Mouse (Mus musculus) left cerebral cortex, postnatal 36 days (tissue): Measurements from ENCODE around the gene Hs6st1. TPM values are rescaled to one million over a fixed set of nuclear protein-coding genes. Genes with fewer than 3 reads are reported as not detected.

Experiments used
- DNase-seq, 2 experiments: peaks; one replicate each; pipeline ENCODE4 v3.0.0; 2021 to 2022; ENCODE audit warnings: low spot score in 2 of 2, mixed read lengths in 1 of 2
- intact Hi-C: fragments of 180-260 bp; cut with DNase I; formaldehyde crosslinking; loops from one replicate; pipeline ENCODE4 v1.15.1; 2025
- total RNA-seq, 2 experiments: library from RNA; stranded (reverse); gene quantifications; 2 replicates each; pipeline ENCODE4 v1.2.3; 2021

Hs6st1 gene
- total RNA-seq, 2 experiments from 2014 or later, result 56.1 to 58.6 TPM

DNA sequence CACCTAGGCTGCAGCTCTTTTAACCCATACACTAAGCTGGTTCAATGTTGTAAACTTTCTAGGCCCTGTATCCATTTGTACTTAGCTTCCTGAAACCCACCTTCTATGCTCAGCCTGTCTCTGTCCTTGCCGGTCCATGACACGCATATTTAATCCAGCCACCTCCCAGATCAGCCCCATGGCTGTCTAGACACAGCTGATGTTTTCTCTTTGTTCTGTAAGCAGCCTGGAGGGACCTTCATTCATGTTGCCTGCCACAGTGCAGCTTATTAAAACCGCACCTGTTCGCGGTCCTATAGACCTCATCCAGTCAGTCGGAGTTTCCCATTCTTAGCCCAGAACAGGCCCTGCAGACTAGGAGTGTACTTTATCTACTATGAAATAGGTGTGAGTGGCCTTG lies 8.9 kb downstream of the Hs6st1 start:
- intact Hi-C loops, result no loop called here
- no peak for DNase-seq

- intact Hi-C loops, result no loop called here
- DNase-seq, result no peak
These were observed 10.1 kb downstream of the Hs6st1 start for GRCm38 (mm10) chr1:36078250-36078649.

GRCm38 (mm10) chr1:36079679-36080078 lies 11.5 kb downstream of the Hs6st1 start:
- no peak for DNase-seq
- intact Hi-C loops, result no loop called here

DNA sequence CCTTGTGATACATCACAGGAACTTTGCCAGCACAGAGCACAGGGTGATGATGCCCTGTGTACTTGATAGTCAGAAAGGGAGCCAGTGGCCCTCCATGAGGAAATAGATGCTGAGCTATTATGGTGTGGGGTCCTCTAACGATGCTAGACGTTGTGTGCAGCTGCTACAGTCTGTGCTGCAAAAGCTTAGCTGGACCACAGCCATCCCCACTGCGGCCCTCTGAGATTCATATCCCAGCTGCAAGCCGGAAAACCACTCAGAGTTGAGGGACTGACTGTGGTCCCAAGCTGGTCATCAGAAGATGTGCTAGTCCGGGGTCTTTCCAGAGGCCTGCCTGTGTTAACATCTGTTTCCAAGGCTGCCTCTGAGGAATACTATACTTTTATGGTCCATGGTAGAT lies 12.8 kb downstream of the Hs6st1 start:
- no peak for DNase-seq
- intact Hi-C loops, result no loop called here

DNA sequence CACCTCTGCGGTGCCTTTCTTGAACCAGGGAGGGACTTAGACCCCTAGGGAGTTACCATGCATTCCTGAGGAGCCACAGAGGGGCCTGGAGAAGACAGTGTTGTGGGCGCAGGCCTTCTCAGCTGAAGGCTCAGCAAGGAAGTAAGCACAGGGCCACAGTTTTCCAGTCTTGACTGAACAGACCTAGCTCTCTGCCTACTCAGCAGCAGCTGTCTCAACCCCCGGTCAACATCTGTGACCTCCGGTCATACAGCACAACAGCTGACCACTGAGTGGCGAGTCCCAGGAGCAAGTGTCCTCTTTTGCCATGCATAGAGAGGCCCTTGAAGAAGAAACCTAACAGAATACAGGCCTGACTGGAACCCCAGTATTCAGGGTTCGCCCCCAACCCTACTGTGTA lies 14.0 kb downstream of the Hs6st1 start:
- no peak for DNase-seq
- intact Hi-C loops, result no loop called here

GRCm38 (mm10) chr1:36083554-36083953 lies 15.4 kb downstream of the Hs6st1 start:
- intact Hi-C loops, result no loop called here
- no peak for DNase-seq

DNA sequence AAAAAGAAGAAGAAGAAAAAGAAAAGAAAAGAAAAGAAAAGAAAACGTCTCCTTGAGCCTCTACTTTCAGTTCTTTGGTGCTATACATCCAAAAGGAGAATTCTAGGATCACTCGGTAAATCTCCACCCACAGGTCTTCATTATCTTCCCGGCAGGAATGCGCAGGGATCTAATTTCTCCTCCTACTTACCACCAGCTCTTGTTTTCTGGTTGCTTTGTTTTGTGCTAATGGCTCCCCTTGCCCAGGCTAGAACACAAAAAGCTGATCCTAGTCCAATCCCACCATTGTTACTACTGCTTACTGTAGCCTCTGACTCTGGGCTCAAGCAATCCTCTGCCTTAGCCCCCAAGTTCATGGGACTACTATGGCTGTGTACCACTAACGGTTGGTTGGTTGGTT lies 16.9 kb downstream of the Hs6st1 start:
- no peak for DNase-seq
- intact Hi-C loops, result no loop called here

DNA sequence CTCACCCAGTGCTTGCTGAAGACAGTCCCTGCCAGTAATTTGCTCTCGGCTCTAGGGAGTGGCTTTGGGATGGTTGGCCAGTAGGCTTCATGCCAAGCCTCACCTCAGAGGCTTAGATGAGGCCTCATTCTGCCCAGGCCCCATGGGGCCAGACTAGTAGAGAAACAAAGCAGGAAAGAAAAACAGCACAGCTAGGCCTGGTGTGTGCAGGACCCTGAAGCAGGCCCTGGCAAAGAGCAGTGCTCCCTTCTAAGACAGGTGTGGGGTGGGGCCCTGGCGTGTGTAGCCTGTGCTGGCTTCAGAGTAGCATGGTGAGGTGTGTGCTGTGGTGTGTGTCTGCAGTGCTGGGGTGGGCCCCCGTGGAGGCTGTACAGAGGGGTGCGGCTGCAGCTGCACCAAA lies 20.2 kb downstream of the Hs6st1 start:
- intact Hi-C loops, result no loop called here
- no peak for DNase-seq

- intact Hi-C loops, result no loop called here
- no peak for DNase-seq
These were observed 21.3 kb downstream of the Hs6st1 start for GRCm38 (mm10) chr1:36089481-36089880.

DNA sequence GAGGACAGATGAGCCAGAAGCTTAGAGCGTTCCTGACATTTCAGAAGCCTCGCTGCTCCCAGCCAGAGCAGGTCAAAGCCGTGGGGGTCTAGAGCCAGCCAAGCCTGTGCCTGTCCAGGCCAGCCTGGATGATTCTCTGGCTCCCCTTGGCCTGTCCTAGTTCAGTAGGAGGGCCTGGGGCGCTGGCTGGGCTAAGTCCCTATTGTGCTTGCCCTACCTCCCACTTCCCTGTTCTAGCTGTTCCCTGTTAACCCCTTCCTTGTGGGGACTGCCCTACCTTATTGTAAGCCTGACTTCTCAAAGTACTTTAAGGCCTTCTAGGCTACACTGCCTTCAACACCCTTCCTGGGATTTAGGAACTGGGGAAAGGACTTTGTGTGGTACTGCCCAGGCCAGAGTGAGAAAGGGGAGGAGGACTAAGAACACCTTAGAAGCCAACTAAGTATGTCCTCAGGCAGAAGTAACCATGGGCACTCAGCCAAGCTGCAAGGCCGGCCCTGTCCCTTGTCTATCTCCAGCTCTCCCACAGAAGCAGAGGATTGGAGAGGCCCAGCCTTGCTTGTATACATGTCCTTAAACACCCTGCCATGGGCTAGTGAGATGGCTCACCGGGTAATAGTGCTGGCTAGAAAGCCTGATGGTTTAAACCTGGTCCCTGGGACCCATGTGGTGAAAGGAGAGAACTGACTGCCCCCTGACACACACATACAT lies 22.0 kb downstream of the Hs6st1 start:
- intact Hi-C loops, result no loop called here

DNA sequence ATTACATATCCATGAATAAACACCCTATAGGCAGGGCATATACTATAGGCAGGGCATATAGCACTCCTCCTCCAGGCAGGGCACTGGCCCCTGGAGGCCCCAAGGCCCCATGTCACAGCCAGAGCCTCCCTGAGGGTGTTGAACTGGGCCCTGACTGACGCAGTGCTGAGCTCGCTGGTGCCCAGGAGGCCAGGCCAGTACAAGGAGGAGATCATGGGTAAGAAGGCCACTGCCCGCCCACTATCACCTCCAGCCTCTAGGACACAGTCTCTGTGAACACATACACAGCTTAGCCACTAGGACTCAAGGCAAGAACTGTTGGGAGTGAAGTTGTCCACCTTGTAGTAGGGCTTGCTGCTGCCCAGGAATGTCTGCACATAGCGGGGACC lies 22.5 kb downstream of the Hs6st1 start:
- no peak for DNase-seq
- intact Hi-C loops, result no loop called here

More for the DNA sequence above, 22.0 kb downstream of the Hs6st1 start:
- DNase-seq, result no peak

DNA sequence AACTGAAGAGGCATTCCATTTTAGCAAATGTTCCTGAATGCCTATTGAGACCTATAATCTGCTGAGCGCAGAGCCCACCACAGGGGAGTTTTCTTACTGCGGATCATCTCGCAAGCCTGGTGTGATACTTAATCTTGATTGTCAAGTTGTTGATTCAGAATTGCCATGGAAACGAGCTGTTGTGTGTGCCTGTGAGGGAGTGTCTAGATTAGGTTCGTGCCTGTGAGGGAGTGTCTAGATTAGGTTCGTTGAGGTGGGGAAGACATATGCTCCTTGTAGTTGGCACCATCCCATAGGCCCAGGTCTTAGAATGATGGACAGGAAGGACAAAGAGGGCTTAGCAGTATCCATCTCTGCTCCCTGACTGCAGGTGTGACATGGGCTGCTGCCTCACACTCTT lies 23.0 kb downstream of the Hs6st1 start:
- intact Hi-C loops, result no loop called here
- DNase-seq, result no peak

GRCm38 (mm10) chr1:36093741-36094140 lies 25.5 kb downstream of the Hs6st1 start:
- intact Hi-C loops, result no loop called here
- no peak for DNase-seq

DNA sequence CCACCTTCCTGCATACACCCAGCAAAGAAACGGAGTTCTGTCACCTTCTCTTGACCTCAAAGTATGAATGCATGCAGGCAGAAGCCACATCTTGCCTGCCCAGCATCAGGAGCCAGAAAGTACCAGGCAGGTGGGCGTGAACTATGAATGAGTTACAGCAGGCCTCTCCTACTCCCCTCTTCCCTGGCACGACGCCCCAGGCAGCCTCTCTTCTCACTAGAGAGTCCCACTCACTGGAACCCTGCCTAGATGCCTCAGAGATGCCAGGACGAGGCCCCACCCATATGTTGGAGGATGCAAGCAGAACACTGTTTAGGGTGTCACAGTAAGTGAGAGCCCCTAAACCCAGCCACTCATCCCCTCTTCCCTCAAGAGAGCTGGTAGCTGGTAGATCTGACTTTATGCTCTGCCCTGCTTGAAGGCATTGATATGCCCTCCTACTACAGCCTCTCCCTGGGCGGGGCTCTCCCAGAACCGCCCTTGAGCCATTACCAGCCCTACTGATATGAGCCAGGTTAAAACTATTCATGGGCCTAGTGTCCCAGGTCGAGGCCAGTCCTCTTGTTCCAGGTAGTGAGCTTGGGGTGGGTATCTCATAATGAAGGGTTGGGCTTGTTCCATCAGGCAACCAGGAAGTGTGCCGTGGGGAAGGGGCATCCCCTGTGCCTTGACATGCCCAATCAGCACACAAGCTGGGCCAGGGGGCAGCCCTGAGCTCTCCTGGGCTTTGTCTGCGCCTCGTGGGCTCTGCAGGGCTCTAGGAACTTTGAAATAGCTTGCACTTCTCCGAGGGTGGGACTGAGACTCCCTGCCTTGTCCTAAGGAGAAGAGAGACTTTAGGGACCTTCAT lies 27.4 kb downstream of the Hs6st1 start:
- intact Hi-C loops, result no loop called here
- peak; percentile 90 to 94 for DNase-seq

GRCm38 (mm10) chr1:36098432-36098831 lies 30.2 kb downstream of the Hs6st1 start:
- DNase-seq, result no peak
- intact Hi-C loops, result no loop called here

DNA sequence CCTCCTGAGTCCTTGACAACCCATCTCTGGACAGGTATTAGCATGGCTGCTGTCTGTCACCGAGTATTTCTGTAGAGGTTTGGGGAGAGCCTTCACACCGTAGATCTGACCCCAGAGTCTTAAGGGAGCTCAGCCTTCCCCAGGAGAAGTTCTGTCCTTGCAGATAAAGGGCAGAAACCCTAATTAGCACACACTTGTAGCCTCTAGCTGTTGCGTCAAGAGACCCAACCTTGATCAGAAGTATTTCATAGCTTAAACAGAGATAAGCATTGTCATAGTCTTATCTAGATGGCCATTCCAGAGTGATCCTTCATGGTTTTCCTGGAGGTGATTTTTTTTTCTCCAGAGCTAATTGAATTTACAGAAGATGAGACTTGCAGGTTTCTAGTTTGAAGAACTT lies 32.2 kb downstream of the Hs6st1 start:
- intact Hi-C loops, result no loop called here

DNA sequence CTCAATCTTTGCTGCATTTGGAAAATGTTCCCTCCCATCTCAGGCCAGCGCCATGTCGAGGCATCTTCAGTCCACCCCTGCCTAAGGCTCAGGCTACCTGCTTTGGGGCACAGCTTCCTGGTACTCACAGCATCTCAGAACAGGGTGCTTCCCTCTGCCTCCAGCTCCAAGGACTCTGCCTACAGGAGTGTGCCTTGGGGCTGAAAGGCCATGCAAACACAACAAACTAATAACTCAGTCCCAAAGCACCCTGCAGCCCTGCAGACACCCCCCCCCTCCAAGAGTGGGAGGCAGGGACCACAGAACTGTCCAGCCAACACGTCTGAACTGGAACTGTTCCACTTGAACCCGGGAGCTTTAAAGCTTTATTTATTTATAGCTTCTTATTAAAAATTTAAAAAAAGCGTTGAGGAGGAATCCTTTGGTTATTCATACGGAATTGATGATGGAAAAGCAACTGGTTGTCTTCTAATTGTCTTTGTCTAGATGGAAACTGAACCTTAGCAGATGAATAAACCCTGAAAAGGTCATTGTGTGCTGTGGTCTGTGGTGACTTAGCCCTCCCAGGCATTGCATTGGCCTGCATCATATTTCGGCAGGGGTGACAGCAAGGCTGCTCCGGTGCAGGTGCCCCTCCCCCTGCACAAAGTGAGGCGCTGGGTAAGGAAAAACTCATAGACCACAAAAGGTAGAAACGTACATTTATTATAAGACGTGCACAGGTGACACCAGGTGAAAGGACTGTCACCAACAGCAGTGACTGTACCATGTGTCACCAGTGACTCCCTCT lies 37.9 kb downstream of the Hs6st1 start:
- intact Hi-C loops, result no loop called here
- no peak for DNase-seq

More for the DNA sequence above, 32.2 kb downstream of the Hs6st1 start:
- DNase-seq, result no peak

DNA sequence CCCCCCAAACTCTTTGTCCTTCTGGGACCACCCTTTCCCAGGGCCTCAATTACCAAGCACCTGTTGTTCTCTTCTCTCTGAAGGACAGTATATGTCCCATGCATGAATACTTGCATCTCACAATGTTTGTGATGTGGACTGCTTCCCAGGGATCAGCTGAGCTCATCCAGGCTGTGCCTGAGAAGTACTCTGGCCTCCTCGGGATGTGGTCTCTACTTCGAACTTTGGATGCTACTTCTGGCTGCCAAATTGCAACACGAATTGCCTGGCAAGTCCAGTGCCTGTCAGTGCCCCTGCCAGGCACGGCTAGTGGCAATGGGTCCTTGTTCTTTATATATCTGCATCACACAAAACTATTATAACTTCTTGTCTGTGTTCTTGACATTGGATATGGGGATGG lies 41.8 kb downstream of the Hs6st1 start:
- DNase-seq, result no peak
- intact Hi-C loops, result no loop called here

DNA sequence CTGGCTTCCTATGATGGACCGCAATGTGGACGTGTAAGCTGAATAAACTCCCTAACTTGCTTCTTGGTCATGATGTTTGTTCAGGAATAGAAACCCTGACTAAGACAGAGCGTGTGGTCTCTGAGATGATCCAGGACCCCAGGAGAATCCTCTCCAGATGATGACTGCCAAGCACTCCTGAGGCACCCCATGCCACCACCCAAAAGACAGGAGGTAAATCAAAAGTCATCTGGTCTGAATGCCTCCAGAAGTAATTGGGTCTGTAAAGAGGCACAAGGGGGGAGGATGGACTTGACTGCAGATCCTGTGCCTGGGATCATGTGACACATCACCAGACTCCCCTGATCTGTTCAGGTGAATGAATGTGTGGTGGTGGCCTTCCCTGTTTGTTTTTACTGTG lies 44.5 kb downstream of the Hs6st1 start:
- DNase-seq, result no peak
- intact Hi-C loops, result no loop called here

- intact Hi-C loops, result no loop called here
- no peak for DNase-seq
These were observed 45.5 kb downstream of the Hs6st1 start for GRCm38 (mm10) chr1:36113670-36114069.
